Mouse (Mus musculus): Measurements from ENCODE around the gene Htr6.

- TF ChIP-seq CTCF (IDR thresholded peaks at IDR 0.05; ENCODE audit: borderline replicate concordance, control insufficient read depth, extremely low read depth, insufficient read depth, low read length, poor library complexity) (no peak), POLR2A (IDR thresholded peaks at IDR 0.05; ENCODE audit: control insufficient read depth, extremely low read depth, insufficient read depth, low read length, poor library complexity) (no peak)
Observed at GRCm38 (mm10) chr4:139075041-139075711, at the start of gene Htr6.
